In genomic region chr2:14233983-14234382, GRCm38 (mm10) we compare ENCODE assay signal across 26 mouse cellular contexts. TPM values are rescaled to one million over a fixed set of nuclear protein-coding genes. Genes with fewer than 3 reads are reported as not detected.
DNase-seq lines count a peak whose midpoint lies in the region; TF ChIP-seq lines count a peak whose summit lies in the region.
"Had no signal": no experiment of that assay in that cellular context is flagged by ENCODE, and none has a peak within 500 bp of the region (broad histone marks: within the 10 kb centered on the region; RNA-seq: fewer than 3 reads in every experiment).

No protein-coding gene starts in this region.

- intact Hi-C loops in gastrocnemius, adult 2 months (cut with DNase I): no loop called here
- intact Hi-C loops in gastrocnemius, postnatal 36 days (cut with DNase I): loop anchor here (5.0 kb wide), 1 partner anchor 67 kb away; no protein-coding TSS in a partner anchor

- no peak for TF ChIP-seq POLR2A in bone marrow macrophage, adult 2 months (IDR thresholded peaks at IDR 0.05; ENCODE audit: borderline replicate concordance, low read depth, low read length)

- DNase-seq in gastrocnemius, adult 2 months: no peak
- DNase-seq in gastrocnemius, postnatal 36 days: no peak
- no peak for DNase-seq in kidney, adult 11 months
- DNase-seq in Muller cell, postnatal 12 days (ENCODE audit: inconsistent ontology term): no peak
- DNase-seq: adrenal gland, postnatal 10 days; adrenal gland, postnatal 36 days; cerebellum, adult 11 months; cerebellum, adult 2 months; cerebellum, postnatal 10 days; forebrain, postnatal 0 days; gastrocnemius, postnatal 25 days; heart, adult 11 months; heart, postnatal 36 days had no signal

- H3K4me3 ChIP-seq in gastrocnemius, adult 2 months: peak overlapping the region; percentile 7; the same call in 1 of the 2 replicates
- no peak overlapping the region for H3K4me3 ChIP-seq in bone marrow macrophage, adult 2 months (ENCODE audit: insufficient read depth, low read length)
- no peak overlapping the region for H3K4me3 ChIP-seq in macrophage (ENCODE audit: inconsistent target)
- H3K4me3 ChIP-seq: embryonic facial prominence, embryonic 12.5 days; embryonic facial prominence, embryonic 15.5 days; hindbrain, embryonic 10.5 days; hindbrain, embryonic 13.5 days; intestine, embryonic 15.5 days had no signal

- H3K79me2 ChIP-seq in macrophage (ENCODE audit: inconsistent target): peaks cover 99% of the 10 kb centered on the region

- H3K27ac ChIP-seq in gastrocnemius, adult 2 months: no peak overlapping the region
- peak overlapping the region; percentile 54 for H3K27ac ChIP-seq in bone marrow macrophage, adult 2 months (ENCODE audit: insufficient read depth, low read depth, low read length)
- peak overlapping the region; percentile 62 for H3K27ac ChIP-seq in macrophage
- H3K27ac ChIP-seq: embryonic facial prominence, embryonic 12.5 days; embryonic facial prominence, embryonic 15.5 days; hindbrain, embryonic 10.5 days; hindbrain, embryonic 13.5 days; intestine, embryonic 15.5 days had no signal

- H3K36me3 ChIP-seq in macrophage (ENCODE audit: inconsistent target): peaks cover 7% of the 10 kb centered on the region; the same call in 1 of the 2 replicates
- H3K36me3 ChIP-seq: embryonic facial prominence, embryonic 12.5 days; embryonic facial prominence, embryonic 15.5 days; hindbrain, embryonic 10.5 days; hindbrain, embryonic 13.5 days; intestine, embryonic 15.5 days had no signal

- peaks cover 48% of the 10 kb centered on the region for H3K4me1 ChIP-seq in bone marrow macrophage, adult 2 months (ENCODE audit: control insufficient read depth, insufficient read depth, low read length)
- H3K4me1 ChIP-seq: embryonic facial prominence, embryonic 12.5 days; hindbrain, embryonic 13.5 days; intestine, embryonic 15.5 days had no signal

- 40% methylated on average over 2 of the region's 2 CpGs for WGBS in macrophage (ENCODE audit: missing documents)

- TF ChIP-seq CTCF in gastrocnemius, adult 2 months (IDR thresholded peaks at IDR 0.05): no peak
- TF ChIP-seq CTCF in bone marrow macrophage, adult 2 months (IDR thresholded peaks at IDR 0.05; ENCODE audit: low read depth, low read length): no peak

RNA-seq across cellular contexts. Expression of gene Mrc1, which starts 4.8 kb away (rescaled TPM):
- total RNA-seq in gastrocnemius, adult 2 months (2021): 10 to 100 TPM in 1 of 2 experiments, 1 to 10 TPM in 1; 5.4 to 10.9 TPM
- 10 to 100 TPM; 10.1 to 13.1 TPM for total RNA-seq in gastrocnemius, postnatal 36 days (2021)
- 471 and 498 TPM in 2 replicates for polyA plus RNA-seq in bone marrow macrophage, adult 2 months (2012; ENCODE audit: insufficient read depth, insufficient read length, missing spikeins)
- total RNA-seq in macrophage (2018; cell fraction: chromatin; rRNA removed): 1,000 to 10,000 TPM in 1 of 26 experiments, 100 to 1,000 TPM in 23, 10 to 100 TPM in 2; 34.8 to 1,051 (median 333) TPM
- 100 to 1,000 TPM in 15 of 26 experiments, 10 to 100 TPM in 11; 59.1 to 579 (median 243) TPM for total RNA-seq in macrophage (2018; cell fraction: cytosol; rRNA removed)
- total RNA-seq in macrophage (2018; cell fraction: nucleus; rRNA removed): 1,000 to 10,000 TPM in 7 of 26 experiments, 100 to 1,000 TPM in 19; 105 to 2,075 (median 421) TPM
- polyA plus RNA-seq in macrophage (2018): 311 to 697 TPM (median 500 TPM) in 3 replicates

RNA-seq across cellular contexts. Expression of gene Tmem236, which starts 59.7 kb away (rescaled TPM):
- under 1 TPM; 0.15 to 0.17 TPM for total RNA-seq in gastrocnemius, adult 2 months (2021)
- total RNA-seq in gastrocnemius, postnatal 36 days (2021): under 1 TPM; 0.10 to 0.17 TPM
- polyA plus RNA-seq in bone marrow macrophage, adult 2 months (2012; ENCODE audit: insufficient read depth, insufficient read length, missing spikeins): 0.36 TPM in 1 of 2 replicates, not detected in the other
- under 1 TPM in 10 of 26 experiments, not detected in 16; 0.18 to 0.47 (median 0.21) TPM for total RNA-seq in macrophage (2018; cell fraction: chromatin; rRNA removed)
- under 1 TPM in 7 of 26 experiments, not detected in 19; 0.03 to 0.06 (median 0.04) TPM for total RNA-seq in macrophage (2018; cell fraction: cytosol; rRNA removed)
- under 1 TPM in 12 of 26 experiments, not detected in 14; 0.12 to 0.77 (median 0.22) TPM for total RNA-seq in macrophage (2018; cell fraction: nucleus; rRNA removed)
- polyA plus RNA-seq in macrophage (2018): not detected in 3 replicates
- total RNA-seq: adrenal gland, adult 18-20 months; ES-E14; heart, postnatal 36 days had no signal
- polyA plus RNA-seq: forebrain, embryonic 11.5 days; forebrain, embryonic 14.5 days; heart, embryonic 11.5 days; heart, embryonic 14.5 days; hindbrain, embryonic 10.5 days had no signal
